Mouse (Mus musculus): ENCODE results near the gene Csf3. TPM values are rescaled to one million over a fixed set of nuclear protein-coding genes. Genes with fewer than 3 reads are reported as not detected.
"Not testable (repeated sequence)": the region's sequence is repeated elsewhere in the genome, so short reads cannot be mapped to it uniquely, and the experiment has no call there.

The Csf3 gene
- polyA plus RNA-seq, 1 experiment from 2014 or later: not detected

GRCm38 (mm10) chr11:98675829-98676363 lies 25.2 kb upstream of the Csf3 start:
- 52% methylated on average over 7 of the region's 7 CpGs for WGBS
- no peak for ATAC-seq

GRCm38 (mm10) chr11:98680023-98680422 lies 21.0 kb upstream of the Csf3 start:
- no peaks in the 10 kb centered on the region for H3K36me3 ChIP-seq (ENCODE audit: control insufficient read depth, insufficient read depth, low read length)
- H3K4me2 ChIP-seq (ENCODE audit: low read length): no peak overlapping the region
- H3K4me3 ChIP-seq (ENCODE audit: low read depth, low read length): no peak overlapping the region
- peaks cover 8% of the 10 kb centered on the region for H3K4me1 ChIP-seq (ENCODE audit: control insufficient read depth, insufficient read depth, low read length)
- ATAC-seq: no peak
- no peaks in the 10 kb centered on the region for H3K9me3 ChIP-seq (replicated peaks; ENCODE audit: control insufficient read depth, low read length)
- WGBS: 92% methylated on average over 1 of the region's 1 CpGs
- no peaks in the 10 kb centered on the region for H3K27me3 ChIP-seq (replicated peaks; ENCODE audit: control insufficient read depth, insufficient read depth, low read length)
- DNase-seq (ENCODE audit: low spot score): no peak
- no peak overlapping the region for H3K9ac ChIP-seq (ENCODE audit: low read length)
- no peak overlapping the region for H3K27ac ChIP-seq (ENCODE audit: low read depth, low read length)

More at GRCm38 (mm10) chr11:98675829-98676363, 25.2 kb upstream of the Csf3 start:
- Histone ChIP-seq H3K9me3 (replicated peaks; ENCODE audit: control insufficient read depth, low read length) (no peaks in the 10 kb centered on the region), H3K4me1 (ENCODE audit: control insufficient read depth, insufficient read depth, low read length) (no peaks in the 10 kb centered on the region), H3K36me3 (ENCODE audit: control insufficient read depth, insufficient read depth, low read length) (no peaks in the 10 kb centered on the region), H3K4me2 (ENCODE audit: low read length) (no peak overlapping the region), H3K27ac (ENCODE audit: low read depth, low read length) (no peak overlapping the region), H3K4me3 (ENCODE audit: low read depth, low read length) (no peak overlapping the region), H3K9ac (ENCODE audit: low read length) (no peak overlapping the region), H3K27me3 (replicated peaks; ENCODE audit: control insufficient read depth, insufficient read depth, low read length) (no peaks in the 10 kb centered on the region)
- DNase-seq (ENCODE audit: low spot score): no peak

- not testable (repeated sequence) for H3K4me3 ChIP-seq (ENCODE audit: low read depth, low read length); H3K27ac ChIP-seq (ENCODE audit: low read depth, low read length); H3K36me3 ChIP-seq (ENCODE audit: control insufficient read depth, insufficient read depth, low read length); H3K27me3 ChIP-seq (replicated peaks; ENCODE audit: control insufficient read depth, insufficient read depth, low read length); H3K4me2 ChIP-seq (ENCODE audit: low read length); H3K9me3 ChIP-seq (replicated peaks; ENCODE audit: control insufficient read depth, low read length); DNase-seq (ENCODE audit: low spot score); H3K4me1 ChIP-seq (ENCODE audit: control insufficient read depth, insufficient read depth, low read length); H3K9ac ChIP-seq (ENCODE audit: low read length); ATAC-seq
- WGBS: 91% methylated on average over 4 of the region's 4 CpGs
Measured at GRCm38 (mm10) chr11:98680595-98680994, 20.5 kb upstream of the Csf3 start.

- Histone ChIP-seq H3K9ac (ENCODE audit: low read length) (no peak overlapping the region), H3K9me3 (replicated peaks; ENCODE audit: control insufficient read depth, low read length) (no peaks in the 10 kb centered on the region), H3K4me1 (ENCODE audit: control insufficient read depth, insufficient read depth, low read length) (peaks cover 8% of the 10 kb centered on the region), H3K27ac (ENCODE audit: low read depth, low read length) (no peak overlapping the region), H3K36me3 (ENCODE audit: control insufficient read depth, insufficient read depth, low read length) (peaks cover 11% of the 10 kb centered on the region), H3K4me2 (ENCODE audit: low read length) (no peak overlapping the region), H3K4me3 (ENCODE audit: low read depth, low read length) (no peak overlapping the region), H3K27me3 (replicated peaks; ENCODE audit: control insufficient read depth, insufficient read depth, low read length) (no peaks in the 10 kb centered on the region)
- ATAC-seq (no peak), DNase-seq (ENCODE audit: low spot score) (no peak)
- WGBS: 76% methylated on average over 4 of the region's 4 CpGs
Measured at GRCm38 (mm10) chr11:98681186-98681585, 19.9 kb upstream of the Csf3 start.

GRCm38 (mm10) chr11:98681786-98682745 lies 19.0 kb upstream of the Csf3 start, which contains the start of gene Psmd3:
Gene Psmd3 (plus strand): TSS chr11:98682554.
- peak within 1 kb of the TSS; percentile 99 for H3K9ac ChIP-seq (ENCODE audit: low read length)
- DNase-seq (ENCODE audit: low spot score) (peak; percentile 98), ATAC-seq (peak; percentile 95)
- peaks cover 20% of the 10 kb centered on the region for H3K36me3 ChIP-seq (ENCODE audit: control insufficient read depth, insufficient read depth, low read length)
- peak within 1 kb of the TSS; percentile 72 for H3K27ac ChIP-seq (ENCODE audit: low read depth, low read length)
- peaks cover 8% of the 10 kb centered on the region for H3K4me1 ChIP-seq (ENCODE audit: control insufficient read depth, insufficient read depth, low read length)
- H3K9me3 ChIP-seq (replicated peaks; ENCODE audit: control insufficient read depth, low read length): no peaks in the 10 kb centered on the region
- H3K4me3 ChIP-seq (ENCODE audit: low read depth, low read length): peak within 1 kb of the TSS; percentile 99
- H3K4me2 ChIP-seq (ENCODE audit: low read length): peak within 1 kb of the TSS; percentile 86
- WGBS: 5% methylated on average over 45 of the region's 45 CpGs
- H3K27me3 ChIP-seq (replicated peaks; ENCODE audit: control insufficient read depth, insufficient read depth, low read length): no peaks in the 10 kb centered on the region

GRCm38 (mm10) chr11:98682811-98683210 lies 18.3 kb upstream of the Csf3 start:
- Histone ChIP-seq H3K9ac (ENCODE audit: low read length) (peak overlapping the region; percentile 99), H3K27ac (ENCODE audit: low read depth, low read length) (peak overlapping the region; percentile 54; the same call in 1 of the 2 replicates), H3K36me3 (ENCODE audit: control insufficient read depth, insufficient read depth, low read length) (peaks cover 28% of the 10 kb centered on the region), H3K4me2 (ENCODE audit: low read length) (peak overlapping the region; percentile 86), H3K4me1 (ENCODE audit: control insufficient read depth, insufficient read depth, low read length) (peaks cover 8% of the 10 kb centered on the region), H3K4me3 (ENCODE audit: low read depth, low read length) (peak overlapping the region; percentile 99), H3K27me3 (replicated peaks; ENCODE audit: control insufficient read depth, insufficient read depth, low read length) (no peaks in the 10 kb centered on the region), H3K9me3 (replicated peaks; ENCODE audit: control insufficient read depth, low read length) (no peaks in the 10 kb centered on the region)
- DNase-seq (ENCODE audit: low spot score) (no peak), ATAC-seq (peak; percentile 24)
- 0% methylated on average over 23 of the region's 23 CpGs for WGBS

- no peaks in the 10 kb centered on the region for H3K9me3 ChIP-seq (replicated peaks; ENCODE audit: control insufficient read depth, low read length)
- peaks cover 51% of the 10 kb centered on the region for H3K36me3 ChIP-seq (ENCODE audit: control insufficient read depth, insufficient read depth, low read length)
- WGBS: 93% methylated on average over 9 of the region's 9 CpGs
- ATAC-seq (no peak), DNase-seq (ENCODE audit: low spot score) (no peak)
- no peak overlapping the region for H3K4me2 ChIP-seq (ENCODE audit: low read length)
- H3K4me3 ChIP-seq (ENCODE audit: low read depth, low read length): no peak overlapping the region
- no peak overlapping the region for H3K27ac ChIP-seq (ENCODE audit: low read depth, low read length)
- H3K9ac ChIP-seq (ENCODE audit: low read length): no peak overlapping the region
- H3K4me1 ChIP-seq (ENCODE audit: control insufficient read depth, insufficient read depth, low read length): peaks cover 8% of the 10 kb centered on the region
- H3K27me3 ChIP-seq (replicated peaks; ENCODE audit: control insufficient read depth, insufficient read depth, low read length): no peaks in the 10 kb centered on the region
Measured at GRCm38 (mm10) chr11:98685642-98686041, 15.4 kb upstream of the Csf3 start.

- Histone ChIP-seq H3K9me3 (replicated peaks; ENCODE audit: control insufficient read depth, low read length) (no peaks in the 10 kb centered on the region), H3K4me2 (ENCODE audit: low read length) (no peak overlapping the region), H3K36me3 (ENCODE audit: control insufficient read depth, insufficient read depth, low read length) (peaks cover 65% of the 10 kb centered on the region), H3K4me3 (ENCODE audit: low read depth, low read length) (no peak overlapping the region), H3K4me1 (ENCODE audit: control insufficient read depth, insufficient read depth, low read length) (peaks cover 8% of the 10 kb centered on the region), H3K27ac (ENCODE audit: low read depth, low read length) (no peak overlapping the region), H3K27me3 (replicated peaks; ENCODE audit: control insufficient read depth, insufficient read depth, low read length) (no peaks in the 10 kb centered on the region), H3K9ac (ENCODE audit: low read length) (no peak overlapping the region)
- no peak for ATAC-seq
- 93% methylated on average over 4 of the region's 4 CpGs for WGBS
- no peak for DNase-seq (ENCODE audit: low spot score)
Measured at GRCm38 (mm10) chr11:98686976-98687375, 14.1 kb upstream of the Csf3 start.

- Histone ChIP-seq H3K4me1 (ENCODE audit: control insufficient read depth, insufficient read depth, low read length) (peaks cover 8% of the 10 kb centered on the region), H3K36me3 (ENCODE audit: control insufficient read depth, insufficient read depth, low read length) (peaks cover 75% of the 10 kb centered on the region), H3K9me3 (replicated peaks; ENCODE audit: control insufficient read depth, low read length) (no peaks in the 10 kb centered on the region), H3K4me2 (ENCODE audit: low read length) (no peak overlapping the region), H3K27ac (ENCODE audit: low read depth, low read length) (no peak overlapping the region), H3K4me3 (ENCODE audit: low read depth, low read length) (no peak overlapping the region), H3K9ac (ENCODE audit: low read length) (no peak overlapping the region), H3K27me3 (replicated peaks; ENCODE audit: control insufficient read depth, insufficient read depth, low read length) (no peaks in the 10 kb centered on the region)
- DNase-seq (ENCODE audit: low spot score) (no peak), ATAC-seq (no peak)
- 85% methylated on average over 8 of the region's 8 CpGs for WGBS
Measured at GRCm38 (mm10) chr11:98688009-98688408, 13.1 kb upstream of the Csf3 start.
